Mouse (Mus musculus) heart, adult 2 months (tissue): ENCODE results near the gene Tmem179. TPM values are rescaled to one million over a fixed set of nuclear protein-coding genes. Genes with fewer than 3 reads are reported as not detected.
A peak's percentile ranks its signal among the peaks of the same experiment; 100 is the strongest.

Experiments
- DNase-seq, 2 experiments: peaks; one replicate each; pipeline ENCODE4 v3.0.0; 2021
- H3K27ac ChIP-seq: fragments of 200-600 bp; 2 replicates; pipeline ENCODE4 v1.8.1; 2022
- H3K27me3 ChIP-seq: fragments of 200-500 bp; 2 replicates; pipeline ENCODE4 v1.6.1; 2012; ENCODE audit warnings: mild to moderate bottlenecking, low read length, inconsistent platforms, mixed read lengths; ENCODE audit not compliant: control insufficient read depth, insufficient read depth
- H3K36me3 ChIP-seq: fragments of 200-500 bp; 2 replicates; pipeline ENCODE4 v1.6.1; 2012; ENCODE audit warnings: low read length, inconsistent platforms; ENCODE audit not compliant: control insufficient read depth, insufficient read depth
- H3K4me1 ChIP-seq: fragments of 200-500 bp; 2 replicates; pipeline ENCODE4 v1.6.1; 2011; ENCODE audit warnings: low read length; ENCODE audit not compliant: control insufficient read depth, insufficient read depth
- H3K4me3 ChIP-seq: fragments of 200-600 bp; 2 replicates; pipeline ENCODE4 v1.8.1; 2022
- H3K79me2 ChIP-seq: fragments of 200-500 bp; replicated peaks from 2 replicates; pipeline ENCODE4 v1.6.1; 2012; ENCODE audit warnings: mild to moderate bottlenecking, inconsistent platforms, low read length, moderate library complexity, mixed read lengths; ENCODE audit not compliant: control insufficient read depth, insufficient read depth
- H3K9ac ChIP-seq: fragments of 200-500 bp; 2 replicates; pipeline ENCODE4 v1.6.1; 2012; ENCODE audit warnings: low read depth, mild to moderate bottlenecking, control low read depth, inconsistent platforms, low read length, mixed read lengths
- CTCF ChIP-seq: fragments of 200-600 bp; IDR thresholded peaks from 2 replicates; pipeline ENCODE4 v1.8.1; 2022; ENCODE audit warnings: antibody characterized with exemption, mild to moderate bottlenecking, moderate library complexity
- EP300 ChIP-seq: fragments of 200-500 bp; IDR thresholded peaks from 2 replicates; pipeline ENCODE4 v1.6.1; 2011; ENCODE audit warnings: low read depth, low read length, control low read depth; ENCODE audit not compliant: insufficient read depth
- POLR2A ChIP-seq: fragments of 200-500 bp; IDR thresholded peaks from 2 replicates; pipeline ENCODE4 v1.6.1; 2011; ENCODE audit warnings: mild to moderate bottlenecking, low read depth, low read length, control low read depth; ENCODE audit not compliant: insufficient read depth
- WGBS: fragments of 180-500 bp; shearing (Covaris S2); methylation state at CpG from one replicate; pipeline ENCODE4 v1.1.7; 2018; 5-methylcytosine and 5-hydroxymethylcytosine counted together
- intact Hi-C: fragments of 180-260 bp; cut with DNase I; formaldehyde crosslinking; loops from one replicate; pipeline ENCODE4 v1.15.1; 2025
- long read RNA-seq: library from polyadenylated mRNA; stranded (forward); transcript quantifications from one replicate; pipeline ENCODE4 v2.0.0, GENCODE M21; 2021
- polyA plus RNA-seq: library from polyadenylated mRNA; depleted of rRNA; stranded (reverse); fragments of >200 nt; gene quantifications from 2 replicates; pipeline ENCODE4 v1.2.3, GENCODE M21; 2012; rRNA removed
- total RNA-seq, 2 experiments: library from RNA; stranded (reverse); gene quantifications; 2 replicates each; pipeline ENCODE4 v1.2.3; 2021

Tmem179 gene
- total RNA-seq, result not detected
- polyA plus RNA-seq, result 0.44 and 0.62 TPM in 2 replicates
- long read RNA-seq, partial matches to known transcripts, result 0 of 1 reads
- long read RNA-seq, other reads (novel, unspliced or antisense), result 0 of 1 reads

DNA sequence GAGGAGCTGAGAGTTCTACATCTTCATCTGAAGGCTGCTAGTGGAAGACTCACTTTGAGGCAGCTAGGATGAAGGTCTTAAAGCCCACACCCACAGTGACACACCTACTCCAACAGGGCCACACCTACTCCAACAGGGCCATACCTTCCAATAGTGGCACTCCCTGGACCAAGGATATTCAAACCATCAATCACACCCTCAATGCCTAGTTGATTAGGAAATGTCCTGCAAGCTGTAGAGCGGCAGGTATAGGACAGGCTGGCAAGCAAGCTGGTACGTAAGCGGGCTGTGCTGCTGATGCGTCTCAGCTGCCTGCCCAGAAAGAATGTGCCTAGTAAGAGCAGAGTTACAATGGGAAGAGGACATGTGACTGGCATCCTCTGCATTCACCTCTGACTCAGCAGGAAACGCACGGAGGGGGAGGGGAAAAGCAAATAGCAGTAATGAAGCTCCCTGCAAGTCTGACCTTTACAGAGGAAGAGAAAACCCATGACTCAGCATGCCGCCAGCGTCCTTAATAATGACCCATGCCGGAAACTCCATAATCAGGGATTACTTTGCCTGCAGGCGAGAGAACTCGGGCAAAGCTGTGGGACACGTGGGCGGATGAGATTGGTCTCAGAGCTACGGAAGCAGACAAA lies at the start of gene Tmem179:
Gene Tmem179 (minus strand): TSS at position 51 of the 641 bp plus-strand sequence.
- 11% methylated on average over 14 of the region's 14 CpGs for WGBS

DNA sequence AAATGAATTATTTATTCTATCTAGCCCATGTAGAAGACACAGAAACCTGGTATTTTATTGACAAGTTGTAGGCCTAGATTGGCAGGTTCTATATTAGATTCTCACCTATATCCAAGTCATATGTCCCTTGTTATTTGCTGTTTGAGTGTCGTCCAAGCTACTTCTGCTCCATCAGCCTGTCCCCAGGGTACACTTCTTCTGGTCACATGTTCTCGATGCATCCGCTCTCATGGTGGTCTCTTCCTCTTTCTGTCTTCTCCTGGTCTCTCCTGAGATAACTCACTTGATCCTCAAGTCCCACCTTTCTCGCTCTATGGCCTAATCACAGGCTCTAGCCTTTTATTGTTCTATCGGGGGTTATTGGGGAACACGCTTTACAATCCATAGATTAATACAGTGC lies 46.5 kb upstream of the Tmem179 start:
- no peaks in the 10 kb centered on the region for H3K27me3 ChIP-seq
- H3K4me3 ChIP-seq, result no peak overlapping the region
- TF ChIP-seq POLR2A, result no peak
- H3K27ac ChIP-seq, result no peak overlapping the region
- no peaks in the 10 kb centered on the region for H3K36me3 ChIP-seq
- peaks cover 10% of the 10 kb centered on the region for H3K4me1 ChIP-seq
- no peak overlapping the region for H3K9ac ChIP-seq
- intact Hi-C loops, result no loop called here
- H3K79me2 ChIP-seq, result no peaks in the 10 kb centered on the region
- WGBS, result 91% methylated on average over 6 of the region's 6 CpGs
- no peak for DNase-seq

More for the DNA sequence above, at the start of gene Tmem179:
- intact Hi-C loops, result loop anchor here (2.0 kb wide), 1 partner anchor 26 kb away; no protein-coding TSS in a partner anchor
- Histone ChIP-seq H3K4me1 (peaks cover 11% of the 10 kb centered on the region), H3K27me3 (no peaks in the 10 kb centered on the region), H3K27ac (no peak within 1 kb of the TSS), H3K4me3 (no peak within 1 kb of the TSS), H3K9ac (no peak within 1 kb of the TSS), H3K36me3 (no peaks in the 10 kb centered on the region), H3K79me2 (no peaks in the 10 kb centered on the region)
- TF ChIP-seq CTCF, result no peak
- 0 out of 2 replicates have a peak, but pooled peaks have one; percentile 31 for TF ChIP-seq EP300
- peak; percentile 48 to 61 for DNase-seq

DNA sequence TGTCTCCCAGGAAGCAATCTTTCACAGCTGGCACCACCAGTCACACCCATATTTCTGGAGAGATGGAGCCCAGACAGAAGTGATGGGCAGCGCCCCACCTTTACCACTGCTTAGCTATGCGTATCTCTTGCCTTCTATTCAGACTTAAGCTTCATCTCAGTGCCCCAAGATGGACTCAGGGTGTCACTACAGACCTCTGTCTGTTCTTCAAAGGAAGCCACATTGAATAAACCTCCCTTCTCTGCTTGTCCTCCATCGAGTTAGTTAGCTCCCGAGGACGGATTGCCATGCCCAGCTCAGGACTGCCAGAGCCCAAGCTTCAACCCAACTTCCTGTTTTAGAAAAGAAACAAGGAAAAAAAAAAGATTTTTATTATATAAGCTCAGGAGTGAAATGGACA lies 45.9 kb upstream of the Tmem179 start:
- peaks cover 10% of the 10 kb centered on the region for H3K4me1 ChIP-seq
- H3K27me3 ChIP-seq, result no peaks in the 10 kb centered on the region
- TF ChIP-seq POLR2A (no peak), EP300 (no peak), CTCF (no peak)
- H3K27ac ChIP-seq, result no peak overlapping the region
- no peaks in the 10 kb centered on the region for H3K79me2 ChIP-seq
- H3K9ac ChIP-seq, result no peak overlapping the region
- H3K36me3 ChIP-seq, result no peaks in the 10 kb centered on the region
- DNase-seq, result no peak
- intact Hi-C loops, result no loop called here
- WGBS, result 76% methylated on average over 5 of the region's 5 CpGs
- H3K4me3 ChIP-seq, result no peak overlapping the region

DNA sequence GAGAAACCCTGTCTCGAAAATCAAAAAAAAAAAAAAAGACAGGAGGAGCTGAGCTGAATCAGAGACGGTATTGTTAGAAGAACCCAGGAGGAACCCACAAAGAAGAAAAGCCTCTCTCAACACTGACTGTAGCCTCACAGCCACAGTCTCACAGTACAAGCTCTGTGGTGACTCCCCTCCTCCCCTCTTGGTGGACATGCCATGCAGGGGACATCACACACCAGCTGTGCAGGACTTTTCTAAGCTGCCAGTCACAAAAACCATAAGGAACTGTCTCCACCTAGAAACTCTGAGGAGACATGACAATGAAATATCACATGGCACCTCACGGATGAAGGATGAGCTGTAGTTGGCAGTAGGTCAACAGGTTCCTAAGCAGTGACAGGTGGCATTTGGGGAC lies 44.6 kb upstream of the Tmem179 start:
- intact Hi-C loops, result loop anchor here (2.0 kb wide), 1 partner anchor 28 kb away; the partner anchor contains the start of gene Inf2
- H3K4me3 ChIP-seq, result no peak overlapping the region
- TF ChIP-seq EP300 (no peak), POLR2A (no peak), CTCF (no peak)
- H3K4me1 ChIP-seq, result peaks cover 15% of the 10 kb centered on the region
- no peak overlapping the region for H3K9ac ChIP-seq
- H3K27me3 ChIP-seq, result no peaks in the 10 kb centered on the region
- no peak for DNase-seq
- no peak overlapping the region for H3K27ac ChIP-seq
- H3K79me2 ChIP-seq, result no peaks in the 10 kb centered on the region
- no peaks in the 10 kb centered on the region for H3K36me3 ChIP-seq
- WGBS, result 71% methylated on average over 3 of the region's 3 CpGs

DNA sequence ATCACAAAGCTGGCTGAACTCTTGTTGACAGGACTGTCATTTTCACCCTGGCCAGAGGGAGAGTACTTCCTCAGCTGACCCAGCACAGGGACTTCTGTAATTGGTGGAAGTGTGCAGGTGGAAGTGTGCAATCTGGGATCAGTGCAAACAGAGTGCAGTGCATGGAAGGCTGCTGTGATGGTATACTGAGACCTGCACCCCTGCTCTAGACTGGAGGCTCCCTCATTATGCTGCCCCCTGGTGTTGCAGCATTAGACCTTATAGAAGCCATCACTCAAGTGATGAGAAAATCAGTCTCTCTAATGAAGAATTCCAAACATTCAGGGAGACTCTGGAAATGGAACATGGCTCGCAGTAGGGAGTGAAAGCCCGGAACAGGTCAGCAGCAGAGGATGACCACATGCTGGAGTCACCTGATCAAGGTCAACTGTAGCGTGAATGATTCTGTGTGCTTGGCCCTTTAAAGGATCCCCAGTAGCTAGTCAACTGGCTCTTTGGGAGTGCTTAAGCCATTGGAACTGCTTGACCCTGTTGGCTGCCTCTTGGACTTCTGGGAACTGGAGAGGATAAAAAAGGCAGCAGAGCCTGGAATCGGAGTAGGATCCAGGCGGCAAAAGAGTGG lies 43.7 kb upstream of the Tmem179 start:
- peak overlapping the region; percentile 58 for H3K27ac ChIP-seq
- H3K9ac ChIP-seq, result no peak overlapping the region
- 29% methylated on average over 5 of the region's 5 CpGs for WGBS
- H3K4me3 ChIP-seq, result no peak overlapping the region
- TF ChIP-seq CTCF (peak; percentile 71), EP300 (no peak)
- peak; percentile 24 to 31 for DNase-seq
- H3K79me2 ChIP-seq, result no peaks in the 10 kb centered on the region
- H3K27me3 ChIP-seq, result no peaks in the 10 kb centered on the region
- intact Hi-C loops, result loop anchor here (2.0 kb wide), 1 partner anchor 29 kb away; the partner anchor contains the start of gene Inf2
- peaks cover 15% of the 10 kb centered on the region for H3K4me1 ChIP-seq
- no peaks in the 10 kb centered on the region for H3K36me3 ChIP-seq

DNA sequence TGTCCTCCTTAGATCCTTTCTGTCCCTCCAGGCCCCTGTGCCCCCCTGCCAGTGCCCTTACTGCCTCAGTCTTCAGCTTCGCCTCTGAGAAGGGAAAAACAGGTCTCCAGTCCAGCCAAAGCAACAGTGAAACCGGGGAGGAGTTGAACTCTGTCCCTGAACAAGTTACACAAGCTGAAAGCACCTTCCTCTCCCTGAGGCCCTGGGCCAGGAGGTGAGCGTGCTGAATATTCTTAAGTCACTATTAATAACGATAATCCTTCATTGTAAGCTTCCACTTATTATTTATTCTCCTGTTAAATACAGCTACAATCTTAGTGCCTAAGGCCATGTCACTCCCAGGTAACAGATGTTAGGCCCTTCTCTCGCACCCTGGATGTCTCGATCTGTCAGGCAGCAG lies 43.1 kb upstream of the Tmem179 start:
- WGBS, result 63% methylated on average over 6 of the region's 6 CpGs
- intact Hi-C loops, result loop anchor here (2.0 to 10.0 kb wide), 2 partner anchors 29 to 145 kb away; partner anchors contain the start of gene Inf2
- DNase-seq, result no peak

More for the DNA sequence above, 43.1 kb upstream of the Tmem179 start:
- Histone ChIP-seq H3K79me2 (no peaks in the 10 kb centered on the region), H3K4me1 (peaks cover 15% of the 10 kb centered on the region), H3K27me3 (no peaks in the 10 kb centered on the region), H3K36me3 (no peaks in the 10 kb centered on the region), H3K4me3 (no peak overlapping the region), H3K9ac (no peak overlapping the region), H3K27ac (peak overlapping the region; percentile 58)
- TF ChIP-seq CTCF, result no peak
- TF ChIP-seq EP300, result no peak
- TF ChIP-seq POLR2A, result no peak
